Mouse (Mus musculus) kidney, embryonic 16.5 days (tissue): ENCODE measurements at regions not wholly inside any gene's neighbourhood (a gene's known extent, or its start where the extent isn't known, plus 50 kb on each side); places are given as distances from the start of the nearest gene placed in this dataset.
A peak's percentile ranks its signal among the peaks of the same experiment; 100 is the strongest.

Source experiments
- ATAC-seq: fragments of 200-750 bp; cut with Nextera tagmentation; 2 replicates; pipeline ENCODE4 v1.8.0; 2017; ENCODE audit warnings: moderate TSS enrichment; ENCODE audit not compliant: low FRiP score, low TSS enrichment
- H3K27ac ChIP-seq: fragments of 300-500 bp; sonication (generic); 2 replicates; pipeline ENCODE4 v1.5.1; 2014; ENCODE audit warnings: low read length
- H3K27me3 ChIP-seq: fragments of 300-500 bp; sonication (generic); 2 replicates; pipeline ENCODE4 v1.6.1; 2014; ENCODE audit warnings: low read length, control low read depth, mixed read lengths; ENCODE audit not compliant: insufficient read depth
- H3K36me3 ChIP-seq: fragments of 300-500 bp; sonication (generic); 2 replicates; pipeline ENCODE4 v1.6.1; 2014; ENCODE audit warnings: low read length, control low read depth, mixed read lengths; ENCODE audit not compliant: insufficient read depth
- H3K4me1 ChIP-seq: fragments of 300-500 bp; sonication (generic); 2 replicates; pipeline ENCODE4 v1.6.1; 2014; ENCODE audit warnings: low read length, control low read depth, mixed read lengths; ENCODE audit not compliant: insufficient read depth
- H3K4me2 ChIP-seq: fragments of 300-500 bp; sonication (generic); replicated peaks from 2 replicates; pipeline ENCODE4 v1.6.1; 2014; ENCODE audit warnings: low read depth, low read length
- H3K4me3 ChIP-seq: fragments of 300-500 bp; sonication (generic); 2 replicates; pipeline ENCODE4 v1.5.1; 2014; ENCODE audit warnings: mild to moderate bottlenecking, low read length
- H3K9ac ChIP-seq: fragments of 300-500 bp; sonication (generic); replicated peaks from 2 replicates; pipeline ENCODE4 v1.6.1; 2014; ENCODE audit warnings: low read length
- H3K9me3 ChIP-seq: fragments of 300-500 bp; sonication (generic); 2 replicates; pipeline ENCODE4 v1.6.1; 2016; ENCODE audit warnings: low read length, control low read depth
- WGBS: fragments of 180-500 bp; shearing (Covaris S2); extraction: QIAGEN DNeasy Blood & Tissue Kit; methylation state at CpG from one replicate; pipeline ENCODE4 v1.1.7; 2014; 5-methylcytosine and 5-hydroxymethylcytosine counted together

GRCm38 (mm10) chr8:41921106-41921505 is 504.2 kb upstream of the Frg1 start:
- 67% methylated on average over 7 of the region's 7 CpGs for WGBS
- Histone ChIP-seq H3K27me3 (no peaks in the 10 kb centered on the region), H3K9me3 (no peaks in the 10 kb centered on the region), H3K27ac (no peak overlapping the region), H3K4me1 (no peaks in the 10 kb centered on the region), H3K4me3 (no peak overlapping the region), H3K36me3 (no peaks in the 10 kb centered on the region), H3K4me2 (no peak overlapping the region), H3K9ac (no peak overlapping the region)
- ATAC-seq: no peak

GRCm38 (mm10) chr8:41920536-41920935 is 503.7 kb upstream of the Frg1 start:
- Histone ChIP-seq H3K36me3 (no peaks in the 10 kb centered on the region), H3K4me2 (no peak overlapping the region), H3K4me3 (no peak overlapping the region), H3K9ac (no peak overlapping the region), H3K4me1 (no peaks in the 10 kb centered on the region), H3K27me3 (no peaks in the 10 kb centered on the region), H3K27ac (no peak overlapping the region), H3K9me3 (no peaks in the 10 kb centered on the region)
- ATAC-seq: no peak
- 77% methylated on average over 3 of the region's 3 CpGs for WGBS

GRCm38 (mm10) chr8:41878029-41878748 is 461.3 kb upstream of the Frg1 start:
- Histone ChIP-seq H3K27me3 (no peaks in the 10 kb centered on the region), H3K27ac (no peak overlapping the region), H3K4me1 (no peaks in the 10 kb centered on the region), H3K36me3 (no peaks in the 10 kb centered on the region), H3K4me2 (no peak overlapping the region), H3K4me3 (no peak overlapping the region), H3K9ac (no peak overlapping the region), H3K9me3 (no peaks in the 10 kb centered on the region)
- no peak for ATAC-seq
- 40% methylated on average over 2 of the region's 2 CpGs for WGBS

- Histone ChIP-seq H3K4me2 (no peak overlapping the region), H3K27ac (no peak overlapping the region), H3K4me3 (no peak overlapping the region), H3K9me3 (no peaks in the 10 kb centered on the region), H3K4me1 (no peaks in the 10 kb centered on the region), H3K36me3 (no peaks in the 10 kb centered on the region), H3K9ac (no peak overlapping the region), H3K27me3 (no peaks in the 10 kb centered on the region)
- 70% methylated on average over 3 of the region's 3 CpGs for WGBS
- no peak for ATAC-seq
Observed at GRCm38 (mm10) chr8:41869681-41870356, 452.9 kb upstream of the Frg1 start.

GRCm38 (mm10) chr8:41860918-41861317 is 444.0 kb upstream of the Frg1 start:
- H3K27ac ChIP-seq: no peak overlapping the region
- no peak overlapping the region for H3K4me3 ChIP-seq
- no peaks in the 10 kb centered on the region for H3K27me3 ChIP-seq
- no peaks in the 10 kb centered on the region for H3K9me3 ChIP-seq
- H3K4me2 ChIP-seq: no peak overlapping the region
- no peaks in the 10 kb centered on the region for H3K4me1 ChIP-seq
- ATAC-seq: no peak
- H3K9ac ChIP-seq: no peak overlapping the region
- WGBS: 74% methylated on average over 7 of the region's 7 CpGs
- H3K36me3 ChIP-seq: no peaks in the 10 kb centered on the region

- Histone ChIP-seq H3K4me3 (no peak overlapping the region), H3K36me3 (no peaks in the 10 kb centered on the region), H3K4me1 (no peaks in the 10 kb centered on the region), H3K27ac (no peak overlapping the region), H3K9ac (no peak overlapping the region), H3K27me3 (no peaks in the 10 kb centered on the region), H3K9me3 (no peaks in the 10 kb centered on the region), H3K4me2 (no peak overlapping the region)
- no peak for ATAC-seq
- WGBS: 36% methylated on average over 4 of the region's 4 CpGs
Observed at GRCm38 (mm10) chr8:41831713-41832112, 414.8 kb upstream of the Frg1 start.

- Histone ChIP-seq H3K9ac (no peak overlapping the region), H3K4me3 (no peak overlapping the region), H3K9me3 (no peaks in the 10 kb centered on the region), H3K27ac (no peak overlapping the region), H3K27me3 (no peaks in the 10 kb centered on the region), H3K4me1 (no peaks in the 10 kb centered on the region), H3K4me2 (no peak overlapping the region), H3K36me3 (no peaks in the 10 kb centered on the region)
- ATAC-seq: no peak
- 41% methylated on average over 6 of the region's 6 CpGs for WGBS
Observed at GRCm38 (mm10) chr8:41830407-41830806, 413.5 kb upstream of the Frg1 start.

- Histone ChIP-seq H3K4me1 (no peaks in the 10 kb centered on the region), H3K4me2 (no peak overlapping the region), H3K36me3 (no peaks in the 10 kb centered on the region), H3K9ac (no peak overlapping the region), H3K27ac (no peak overlapping the region), H3K9me3 (no peaks in the 10 kb centered on the region), H3K27me3 (no peaks in the 10 kb centered on the region), H3K4me3 (no peak overlapping the region)
- 0 out of 2 replicates have a peak, but pooled peaks have one; percentile 63 for ATAC-seq
- 26% methylated on average over 7 of the region's 7 CpGs for WGBS
Observed at GRCm38 (mm10) chr8:41824928-41825327, 408.1 kb upstream of the Frg1 start.

GRCm38 (mm10) chr8:41823041-41823440 is 406.2 kb upstream of the Frg1 start:
- ATAC-seq: no peak
- Histone ChIP-seq H3K9me3 (no peaks in the 10 kb centered on the region), H3K4me2 (no peak overlapping the region), H3K9ac (no peak overlapping the region), H3K27ac (no peak overlapping the region), H3K36me3 (no peaks in the 10 kb centered on the region), H3K27me3 (no peaks in the 10 kb centered on the region), H3K4me3 (no peak overlapping the region), H3K4me1 (no peaks in the 10 kb centered on the region)
- 68% methylated on average over 8 of the region's 8 CpGs for WGBS

GRCm38 (mm10) chr8:41821676-41822075 is 404.8 kb upstream of the Frg1 start:
- no peaks in the 10 kb centered on the region for H3K36me3 ChIP-seq
- H3K9ac ChIP-seq: no peak overlapping the region
- H3K4me1 ChIP-seq: no peaks in the 10 kb centered on the region
- no peaks in the 10 kb centered on the region for H3K27me3 ChIP-seq
- no peak overlapping the region for H3K4me2 ChIP-seq
- 94% methylated on average over 5 of the region's 5 CpGs for WGBS
- H3K27ac ChIP-seq: no peak overlapping the region
- ATAC-seq: no peak
- H3K4me3 ChIP-seq: no peak overlapping the region
- H3K9me3 ChIP-seq: no peaks in the 10 kb centered on the region
